Mouse (Mus musculus): Measurements from ENCODE around the gene Gm266. TPM values are rescaled to one million over a fixed set of nuclear protein-coding genes. Genes with fewer than 3 reads are reported as not detected.

Gm266 gene
- total and polyA plus RNA-seq, 2 experiments from 2014 or later, result 1.3 to 4.0 TPM

GRCm38 (mm10) chr12:111516826-111517225 lies 31.2 kb upstream of the Gm266 start:
- Histone ChIP-seq H3K9me3 (replicated peaks; ENCODE audit: control insufficient read depth, low read length) (no peaks in the 10 kb centered on the region; the same call in 1 of the 2 replicates), H3K9ac (replicated peaks; ENCODE audit: low read depth, low read length) (no peak overlapping the region), H3K4me3 (ENCODE audit: low read depth, low read length) (no peak overlapping the region), H3K36me3 (replicated peaks; ENCODE audit: control insufficient read depth, insufficient read depth, low read length) (no peaks in the 10 kb centered on the region), H3K4me1 (ENCODE audit: control insufficient read depth, insufficient read depth) (peaks cover 11% of the 10 kb centered on the region; the same call in 1 of the 2 replicates), H3K27ac (ENCODE audit: low read depth) (no peak overlapping the region), H3K4me2 (ENCODE audit: low read depth, low read length) (no peak overlapping the region), H3K27me3 (ENCODE audit: control insufficient read depth, insufficient read depth, low read length) (no peaks in the 10 kb centered on the region)
- whole genome bisulfite sequencing, result 72% methylated on average over 6 of the region's 6 CpGs
- TF ChIP-seq EP300 (IDR thresholded peaks at IDR 0.05; ENCODE audit: low read depth) (no peak), CTCF (IDR thresholded peaks at IDR 0.05; ENCODE audit: low read depth) (no peak)
- no peak for DNase-seq (ENCODE audit: low spot score)
- ATAC-seq (ENCODE audit: insufficient read depth, low read depth), result no peak

GRCm38 (mm10) chr12:111515920-111516319 lies 30.3 kb upstream of the Gm266 start:
- no peak for ATAC-seq (ENCODE audit: insufficient read depth, low read depth)
- 86% methylated on average over 5 of the region's 5 CpGs for WGBS
- H3K9me3 ChIP-seq (replicated peaks; ENCODE audit: control insufficient read depth, low read length), result no peaks in the 10 kb centered on the region; the same call in 1 of the 2 replicates

GRCm38 (mm10) chr12:111514874-111515649 lies 29.4 kb upstream of the Gm266 start:
- no peak for DNase-seq (ENCODE audit: low spot score)
- 0 out of 2 replicates have a peak overlapping the region, but pooled peaks have one; percentile 65 for H3K27ac ChIP-seq (ENCODE audit: low read depth)
- 70% methylated on average over 7 of the region's 7 CpGs for WGBS
- no peaks in the 10 kb centered on the region for H3K36me3 ChIP-seq (replicated peaks; ENCODE audit: control insufficient read depth, insufficient read depth, low read length)
- H3K4me2 ChIP-seq (ENCODE audit: low read depth, low read length), result no peak overlapping the region; the same call in 1 of the 2 replicates
- H3K9me3 ChIP-seq (replicated peaks; ENCODE audit: control insufficient read depth, low read length), result no peaks in the 10 kb centered on the region; the same call in 1 of the 2 replicates
- H3K4me1 ChIP-seq (ENCODE audit: control insufficient read depth, insufficient read depth), result peaks cover 11% of the 10 kb centered on the region; the same call in 1 of the 2 replicates
- ATAC-seq (ENCODE audit: insufficient read depth, low read depth), result no peak
- H3K4me3 ChIP-seq (ENCODE audit: low read depth, low read length), result no peak overlapping the region
- H3K9ac ChIP-seq (replicated peaks; ENCODE audit: low read depth, low read length), result no peak overlapping the region
- H3K27me3 ChIP-seq (ENCODE audit: control insufficient read depth, insufficient read depth, low read length), result no peaks in the 10 kb centered on the region
- TF ChIP-seq CTCF (IDR thresholded peaks at IDR 0.05; ENCODE audit: low read depth) (no peak), EP300 (IDR thresholded peaks at IDR 0.05; ENCODE audit: low read depth) (no peak)

More at GRCm38 (mm10) chr12:111515920-111516319, 30.3 kb upstream of the Gm266 start:
- peaks cover 11% of the 10 kb centered on the region; the same call in 1 of the 2 replicates for H3K4me1 ChIP-seq (ENCODE audit: control insufficient read depth, insufficient read depth)
- no peaks in the 10 kb centered on the region for H3K36me3 ChIP-seq (replicated peaks; ENCODE audit: control insufficient read depth, insufficient read depth, low read length)
- H3K4me2 ChIP-seq (ENCODE audit: low read depth, low read length), result no peak overlapping the region
- H3K27me3 ChIP-seq (ENCODE audit: control insufficient read depth, insufficient read depth, low read length), result no peaks in the 10 kb centered on the region
- no peak overlapping the region for H3K27ac ChIP-seq (ENCODE audit: low read depth)
- DNase-seq (ENCODE audit: low spot score), result no peak
- TF ChIP-seq CTCF (IDR thresholded peaks at IDR 0.05; ENCODE audit: low read depth) (no peak), EP300 (IDR thresholded peaks at IDR 0.05; ENCODE audit: low read depth) (no peak)
- H3K9ac ChIP-seq (replicated peaks; ENCODE audit: low read depth, low read length), result no peak overlapping the region
- H3K4me3 ChIP-seq (ENCODE audit: low read depth, low read length), result no peak overlapping the region

- ATAC-seq (ENCODE audit: insufficient read depth, low read depth) (peak; percentile 59), DNase-seq (ENCODE audit: low spot score) (no peak)
- Histone ChIP-seq H3K36me3 (replicated peaks; ENCODE audit: control insufficient read depth, insufficient read depth, low read length) (no peaks in the 10 kb centered on the region), H3K27me3 (ENCODE audit: control insufficient read depth, insufficient read depth, low read length) (no peaks in the 10 kb centered on the region), H3K9me3 (replicated peaks; ENCODE audit: control insufficient read depth, low read length) (no peaks in the 10 kb centered on the region; the same call in 1 of the 2 replicates), H3K4me2 (ENCODE audit: low read depth, low read length) (no peak overlapping the region; the same call in 1 of the 2 replicates), H3K27ac (ENCODE audit: low read depth) (peak overlapping the region; percentile 65; the same call in 1 of the 2 replicates), H3K4me3 (ENCODE audit: low read depth, low read length) (no peak overlapping the region), H3K9ac (replicated peaks; ENCODE audit: low read depth, low read length) (no peak overlapping the region), H3K4me1 (ENCODE audit: control insufficient read depth, insufficient read depth) (peaks cover 11% of the 10 kb centered on the region; the same call in 1 of the 2 replicates)
- WGBS, result 57% methylated on average over 7 of the region's 7 CpGs
- no peak for TF ChIP-seq EP300 (IDR thresholded peaks at IDR 0.05; ENCODE audit: low read depth)
- no peak for TF ChIP-seq CTCF (IDR thresholded peaks at IDR 0.05; ENCODE audit: low read depth)
Observed at GRCm38 (mm10) chr12:111514231-111514792, 28.7 kb upstream of the Gm266 start.

DNA sequence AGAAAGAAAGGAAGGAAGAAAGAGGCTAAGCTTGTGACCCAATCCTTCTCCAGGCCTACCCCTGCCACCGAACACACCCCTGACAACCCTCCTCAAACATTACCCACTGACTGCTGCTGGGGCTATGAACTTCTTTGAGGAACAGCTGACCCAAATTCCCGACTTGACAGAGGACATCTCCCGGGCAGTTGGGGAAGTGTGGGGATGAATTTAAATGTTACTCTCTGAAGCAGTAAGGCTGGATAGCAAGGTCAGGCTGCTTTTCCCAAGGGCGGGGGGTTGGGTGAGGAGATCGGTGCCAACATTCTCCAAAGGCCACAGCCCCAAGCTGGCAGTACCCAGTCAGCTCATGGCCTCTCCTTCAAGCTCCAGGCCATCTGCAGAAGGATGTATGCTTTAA lies 28.1 kb upstream of the Gm266 start:
- Histone ChIP-seq H3K27ac (ENCODE audit: low read depth) (peak overlapping the region; percentile 65; the same call in 1 of the 2 replicates), H3K36me3 (replicated peaks; ENCODE audit: control insufficient read depth, insufficient read depth, low read length) (no peaks in the 10 kb centered on the region), H3K27me3 (ENCODE audit: control insufficient read depth, insufficient read depth, low read length) (no peaks in the 10 kb centered on the region), H3K4me3 (ENCODE audit: low read depth, low read length) (no peak overlapping the region), H3K4me1 (ENCODE audit: control insufficient read depth, insufficient read depth) (peaks cover 11% of the 10 kb centered on the region; the same call in 1 of the 2 replicates), H3K4me2 (ENCODE audit: low read depth, low read length) (no peak overlapping the region), H3K9me3 (replicated peaks; ENCODE audit: control insufficient read depth, low read length) (no peaks in the 10 kb centered on the region; the same call in 1 of the 2 replicates), H3K9ac (replicated peaks; ENCODE audit: low read depth, low read length) (no peak overlapping the region)
- DNase-seq (ENCODE audit: low spot score) (peak; percentile 55), ATAC-seq (ENCODE audit: insufficient read depth, low read depth) (peak; percentile 74)
- no peak for TF ChIP-seq CTCF (IDR thresholded peaks at IDR 0.05; ENCODE audit: low read depth)
- no peak for TF ChIP-seq EP300 (IDR thresholded peaks at IDR 0.05; ENCODE audit: low read depth)
- 38% methylated on average over 5 of the region's 5 CpGs for WGBS

Data from heart, postnatal 0 days (tissue).